Mouse (Mus musculus) bone marrow macrophage, adult 2 months (primary cell): Measurements from ENCODE around the gene Ltbp2.
A peak's percentile ranks its signal among the peaks of the same experiment; 100 is the strongest.

Experiments
- CTCF ChIP-seq: IDR thresholded peaks from 2 replicates; pipeline ENCODE4 v1.5.1; 2012; ENCODE audit warnings: low read depth, mild to moderate bottlenecking, low read length, moderate library complexity
- POLR2A ChIP-seq: IDR thresholded peaks from 2 replicates; pipeline ENCODE4 v1.6.1; 2012; ENCODE audit warnings: mild to moderate bottlenecking, low read depth, low read length, borderline replicate concordance

DNA sequence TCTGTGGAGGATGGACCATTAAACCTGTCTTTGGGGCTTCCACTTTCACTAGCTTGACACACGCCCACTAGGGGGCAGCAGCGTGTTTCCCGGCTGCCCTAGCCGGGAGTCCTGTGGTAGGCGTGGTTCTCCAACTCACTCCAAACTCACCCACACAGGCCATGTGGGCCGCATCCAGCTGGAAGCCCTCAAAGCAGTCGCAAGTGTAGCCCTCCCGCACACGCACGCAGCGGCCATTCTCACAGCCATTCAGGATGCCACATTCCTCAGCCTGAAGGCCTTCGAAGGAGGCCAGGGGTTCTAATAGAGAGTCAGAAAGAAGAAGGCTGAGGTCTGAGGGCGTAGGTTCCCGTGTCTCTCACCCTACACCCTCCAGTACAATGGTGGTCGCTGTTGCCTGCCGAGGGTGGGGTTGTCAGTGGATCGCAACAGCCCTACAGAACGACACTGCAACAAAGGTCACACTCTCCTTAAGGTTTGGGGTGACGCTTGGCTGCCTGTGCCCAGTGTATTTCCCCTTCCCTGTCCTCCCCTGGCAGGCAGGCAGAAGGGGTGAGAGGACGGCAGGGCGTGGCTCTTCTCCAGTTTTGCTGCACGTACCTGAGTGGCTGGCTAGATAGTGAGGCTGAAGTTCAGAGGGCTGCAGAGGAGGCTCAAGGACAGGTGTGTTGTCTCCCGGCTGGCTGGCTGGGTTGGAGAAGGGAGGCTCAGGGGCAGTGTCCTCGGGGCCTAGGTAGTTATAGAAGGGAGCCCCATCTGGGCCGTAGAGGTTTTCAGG, 91.5 kb downstream of the Ltbp2 start:
- TF ChIP-seq CTCF: peak; percentile 85
- TF ChIP-seq POLR2A: no peak
